Mouse (Mus musculus) lung, postnatal 0 days (tissue): Measurements from ENCODE around the gene Asic5. TPM values are rescaled to one million over a fixed set of nuclear protein-coding genes. Genes with fewer than 3 reads are reported as not detected.

Source experiments
- ATAC-seq: fragments of 200-750 bp; cut with Nextera tagmentation; 2 replicates; pipeline ENCODE4 v1.8.0; 2017; ENCODE audit warnings: moderate library complexity
- DNase-seq: peaks from one replicate; pipeline ENCODE4 v3.0.0-alpha.2; 2016; ENCODE audit warnings: low spot score
- H3K27ac ChIP-seq: fragments of 300-500 bp; sonication (generic); 2 replicates; pipeline ENCODE4 v1.5.1; 2014; ENCODE audit warnings: antibody characterized with exemption, mild to moderate bottlenecking, low read length, mixed read lengths
- H3K27me3 ChIP-seq: fragments of 300-500 bp; sonication (generic); replicated peaks from 2 replicates; pipeline ENCODE4 v1.6.1; 2014; ENCODE audit warnings: low read length, mixed read lengths; ENCODE audit not compliant: insufficient read depth
- H3K36me3 ChIP-seq: fragments of 300-500 bp; sonication (generic); 2 replicates; pipeline ENCODE4 v1.6.1; 2014; ENCODE audit warnings: low read length, mixed read lengths; ENCODE audit not compliant: insufficient read depth
- H3K4me1 ChIP-seq: fragments of 300-500 bp; sonication (generic); 2 replicates; pipeline ENCODE4 v1.6.1; 2014; ENCODE audit warnings: antibody characterized with exemption, low read depth, low read length, mixed read lengths; ENCODE audit not compliant: insufficient read depth
- H3K4me2 ChIP-seq: fragments of 300-500 bp; sonication (generic); replicated peaks from 2 replicates; pipeline ENCODE4 v1.6.1; 2014; ENCODE audit warnings: low read depth, mild to moderate bottlenecking, low read length, moderate library complexity, mixed read lengths
- H3K4me3 ChIP-seq: fragments of 300-500 bp; sonication (generic); 2 replicates; pipeline ENCODE4 v1.5.1; 2014; ENCODE audit warnings: low read depth, low read length
- H3K9ac ChIP-seq: fragments of 300-500 bp; sonication (generic); replicated peaks from 2 replicates; pipeline ENCODE4 v1.6.1; 2014; ENCODE audit warnings: low read depth, mild to moderate bottlenecking
- H3K9me3 ChIP-seq: fragments of 300-500 bp; sonication (generic); 2 replicates; pipeline ENCODE4 v1.6.1; 2016; ENCODE audit warnings: low read length, mixed read lengths
- CTCF ChIP-seq: IDR thresholded peaks from 2 replicates; pipeline ENCODE4 v1.5.1; 2016; ENCODE audit warnings: antibody characterized with exemption, mild to moderate bottlenecking
- EP300 ChIP-seq: IDR thresholded peaks from 2 replicates; pipeline ENCODE4 v1.6.1; 2016; ENCODE audit warnings: antibody characterized with exemption, mild to moderate bottlenecking, control low read depth
- WGBS: fragments of 180-500 bp; shearing (Covaris S2); extraction: QIAGEN DNeasy Blood & Tissue Kit; methylation state at CpG from one replicate; pipeline ENCODE4 v1.1.7; 2014; 5-methylcytosine and 5-hydroxymethylcytosine counted together
- polyA plus RNA-seq: library from polyadenylated mRNA; unstranded; fragments of >200 nt; fragmentation: Nextera tagmentation; extraction: Ambion mirVana; gene quantifications from 2 replicates; pipeline ENCODE4 v1.2.1, GENCODE M21; 2015

The Asic5 gene
- 0.12 TPM in 1 of 2 replicates, not detected in the other for polyA plus RNA-seq

DNA sequence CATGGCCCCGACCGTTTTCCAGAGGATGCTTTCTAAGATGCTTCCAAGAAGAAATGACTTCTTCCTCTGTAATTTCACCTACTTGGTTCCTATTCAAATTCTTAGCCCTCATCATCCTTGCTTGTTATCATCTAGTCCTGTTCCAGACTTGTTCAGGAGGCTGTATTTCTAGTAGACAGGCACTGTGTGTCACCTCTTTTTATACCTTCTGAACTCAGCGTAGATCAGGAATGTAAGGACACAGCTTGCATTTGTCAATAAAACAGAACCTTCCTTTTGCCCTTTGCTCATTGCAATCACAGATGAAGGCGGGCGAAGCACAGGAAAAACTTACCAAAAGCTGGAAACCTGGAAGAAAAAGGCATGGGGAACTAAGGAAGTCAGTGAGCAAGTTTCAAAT, at the start of gene Asic5:
Gene Asic5, plus strand, starts transcription at position 301 of the 400 bp plus-strand sequence.
- TF ChIP-seq EP300 (no peak), CTCF (no peak)

DNA sequence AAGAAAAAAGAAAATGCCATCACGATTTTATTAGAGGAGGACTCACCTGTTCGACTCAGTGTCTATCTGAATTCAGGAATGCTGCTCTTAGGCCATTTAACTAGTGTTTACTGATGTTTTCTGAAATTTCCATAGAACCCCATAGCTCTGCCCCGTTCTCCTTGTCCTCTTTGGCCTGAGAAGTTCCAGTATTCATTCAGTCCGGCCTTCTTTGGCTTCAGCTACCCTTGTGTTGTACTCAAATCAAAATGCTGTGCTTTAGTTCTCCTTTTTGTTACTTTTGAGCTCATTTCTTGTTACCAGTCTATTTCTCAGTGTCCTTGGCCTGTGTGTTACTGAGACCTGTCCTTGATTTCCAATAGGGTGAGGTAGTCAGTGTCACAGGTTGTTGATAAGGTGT, 48.7 kb upstream of the Asic5 start:
- ATAC-seq = no peak
- no peak for TF ChIP-seq EP300
- TF ChIP-seq CTCF = no peak
- H3K27ac ChIP-seq = no peak overlapping the region

More for the DNA sequence above, at the start of gene Asic5:
- Histone ChIP-seq H3K9ac (no peak within 1 kb of the TSS), H3K4me3 (no peak within 1 kb of the TSS), H3K4me1 (no peaks in the 10 kb centered on the region), H3K9me3 (no peaks in the 10 kb centered on the region), H3K27ac (no peak within 1 kb of the TSS), H3K4me2 (no peak within 1 kb of the TSS), H3K27me3 (no peaks in the 10 kb centered on the region), H3K36me3 (no peaks in the 10 kb centered on the region)
- DNase-seq = no peak
- no peak for ATAC-seq
- WGBS = 58% methylated on average over 5 of the region's 5 CpGs

DNA sequence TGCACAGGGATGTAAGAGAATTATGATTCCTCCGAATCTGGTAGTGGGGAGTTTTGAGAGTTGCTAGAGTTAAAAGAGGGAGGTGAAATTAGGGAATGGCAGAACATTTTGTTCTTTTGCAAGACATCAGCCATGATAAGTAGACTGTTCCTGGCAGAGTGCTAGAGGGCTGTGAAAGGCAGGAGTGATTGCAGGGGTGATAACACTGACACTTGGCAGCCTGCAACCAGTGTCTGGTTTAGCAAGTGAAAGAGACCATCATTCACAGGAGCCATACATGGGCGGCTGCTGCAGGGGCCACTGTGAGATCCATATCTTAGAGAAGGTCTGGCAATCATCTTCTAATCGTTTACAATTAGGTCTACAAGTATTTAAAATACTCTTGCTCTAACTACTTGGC, 43.2 kb upstream of the Asic5 start:
- ATAC-seq = peak; percentile 67
- Histone ChIP-seq H3K27ac (no peak overlapping the region), H3K4me1 (no peaks in the 10 kb centered on the region)

More for the DNA sequence above, 48.7 kb upstream of the Asic5 start:
- Histone ChIP-seq H3K9ac (no peak overlapping the region), H3K4me3 (no peak overlapping the region), H3K9me3 (no peaks in the 10 kb centered on the region), H3K36me3 (no peaks in the 10 kb centered on the region), H3K27me3 (no peaks in the 10 kb centered on the region), H3K4me2 (peak overlapping the region; percentile 45; the same call in 1 of the 2 replicates), H3K4me1 (peaks cover 3% of the 10 kb centered on the region; the same call in 1 of the 2 replicates)
- WGBS = 75% methylated on average over 4 of the region's 4 CpGs
- DNase-seq = no peak

DNA sequence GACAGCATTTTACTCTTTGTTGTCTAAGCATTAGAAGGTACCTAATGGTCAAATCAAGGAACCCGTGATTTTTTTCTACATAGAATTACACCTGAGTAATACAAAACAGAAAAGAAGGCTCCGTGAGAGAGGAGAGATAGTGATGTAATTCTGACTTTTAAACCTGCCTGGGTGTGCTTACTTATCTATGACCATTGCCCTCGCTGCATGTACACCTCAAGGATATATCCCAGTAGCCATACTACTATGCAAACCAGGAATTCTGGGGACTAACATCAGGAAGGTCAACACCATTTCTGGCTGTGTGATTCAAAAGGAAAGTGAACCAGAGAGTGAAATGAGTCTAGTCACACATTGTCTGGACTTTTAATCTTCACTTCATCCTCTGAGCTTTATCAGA, 39.7 kb upstream of the Asic5 start:
- 84% methylated on average over 3 of the region's 3 CpGs for WGBS
- no peak overlapping the region for H3K27ac ChIP-seq

More for the DNA sequence above, 43.2 kb upstream of the Asic5 start:
- DNase-seq = peak; percentile 82
- Histone ChIP-seq H3K9me3 (no peaks in the 10 kb centered on the region), H3K9ac (no peak overlapping the region), H3K4me3 (no peak overlapping the region), H3K27me3 (no peaks in the 10 kb centered on the region), H3K4me2 (no peak overlapping the region), H3K36me3 (no peaks in the 10 kb centered on the region)
- TF ChIP-seq CTCF (no peak), EP300 (peak; percentile 84)
- 35% methylated on average over 3 of the region's 3 CpGs for WGBS

DNA sequence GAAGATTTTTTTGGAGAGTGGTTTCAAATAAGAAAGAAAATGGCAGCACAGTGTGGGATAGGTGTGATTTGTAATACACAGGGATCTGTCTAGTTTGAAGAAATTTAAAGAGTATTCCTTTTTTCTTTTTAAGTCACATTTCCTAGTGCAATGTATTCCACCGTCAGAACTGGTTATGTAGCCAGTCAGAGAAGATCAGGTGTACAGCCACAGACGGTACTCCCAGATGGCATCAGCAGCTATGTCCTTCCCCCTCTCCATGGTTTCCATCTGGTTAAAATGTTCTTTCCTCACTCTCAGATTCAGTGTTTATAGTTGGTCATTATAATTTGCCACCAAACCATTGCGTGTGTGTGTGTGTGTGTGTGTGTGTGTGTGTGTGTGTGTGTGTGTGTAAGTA, 39.0 kb upstream of the Asic5 start:
- no peak for ATAC-seq
- H3K4me1 ChIP-seq = no peaks in the 10 kb centered on the region
- no peak overlapping the region for H3K9ac ChIP-seq
- no peak for TF ChIP-seq EP300
- TF ChIP-seq CTCF = no peak
- no peak overlapping the region for H3K4me3 ChIP-seq
- 87% methylated on average over 3 of the region's 3 CpGs for WGBS
- H3K27ac ChIP-seq = no peak overlapping the region
- no peaks in the 10 kb centered on the region for H3K27me3 ChIP-seq
- no peaks in the 10 kb centered on the region for H3K36me3 ChIP-seq
- DNase-seq = no peak
- H3K4me2 ChIP-seq = no peak overlapping the region
- no peaks in the 10 kb centered on the region for H3K9me3 ChIP-seq

More for the DNA sequence above, 39.7 kb upstream of the Asic5 start:
- H3K36me3 ChIP-seq = no peaks in the 10 kb centered on the region
- ATAC-seq = no peak
- H3K4me3 ChIP-seq = no peak overlapping the region
- H3K4me2 ChIP-seq = no peak overlapping the region
- H3K27me3 ChIP-seq = no peaks in the 10 kb centered on the region
- no peak for DNase-seq
- H3K4me1 ChIP-seq = no peaks in the 10 kb centered on the region
- H3K9me3 ChIP-seq = no peaks in the 10 kb centered on the region
- H3K9ac ChIP-seq = no peak overlapping the region
- no peak for TF ChIP-seq EP300
- TF ChIP-seq CTCF = no peak

DNA sequence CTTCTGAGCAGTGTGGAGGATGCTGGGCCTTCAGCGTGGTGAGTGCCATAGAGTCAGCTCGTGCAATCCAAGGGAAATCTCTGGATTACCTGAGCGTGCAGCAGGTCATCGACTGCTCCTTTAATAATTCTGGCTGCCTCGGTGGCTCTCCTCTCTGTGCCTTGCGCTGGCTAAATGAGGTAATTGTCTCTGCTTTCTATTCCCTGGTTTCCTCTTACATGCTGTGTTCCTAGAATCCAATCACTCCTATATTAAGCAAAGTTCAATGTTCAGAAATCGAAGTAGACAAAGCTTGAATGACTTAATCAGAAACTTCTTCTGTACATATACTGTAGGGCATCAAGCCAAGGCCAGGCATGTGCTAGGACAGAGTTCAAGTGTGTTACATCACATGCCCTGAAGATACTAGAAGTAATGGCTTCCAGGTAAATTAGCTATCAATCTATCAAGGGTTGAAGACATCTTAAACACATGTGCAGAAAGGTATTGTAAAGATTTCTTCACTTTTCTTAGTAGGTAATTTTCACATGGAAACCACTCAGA, 37.2 kb upstream of the Asic5 start:
- Histone ChIP-seq H3K4me2 (no peak overlapping the region), H3K4me1 (no peaks in the 10 kb centered on the region), H3K27ac (no peak overlapping the region), H3K9ac (no peak overlapping the region), H3K4me3 (no peak overlapping the region), H3K9me3 (no peaks in the 10 kb centered on the region), H3K36me3 (no peaks in the 10 kb centered on the region), H3K27me3 (no peaks in the 10 kb centered on the region)
- no peak for ATAC-seq
- 92% methylated on average over 7 of the region's 7 CpGs for WGBS
- DNase-seq = no peak
- TF ChIP-seq CTCF (no peak), EP300 (no peak)
